Comparison of ENCODE assay signal across 8 mouse cellular contexts in genomic region chr11:97511661-97512369, GRCm38 (mm10). TPM values are rescaled to one million over a fixed set of nuclear protein-coding genes. Genes with fewer than 3 reads are reported as not detected.
A peak's percentile ranks its signal among the peaks of the same experiment; 100 is the strongest.
DNase-seq lines count a peak whose midpoint lies in the region; ATAC-seq lines count a peak whose summit lies in the region.

No protein-coding gene starts in this region.

- H3K4me2 ChIP-seq in midbrain, embryonic 14.5 days (ENCODE audit: low read length): no peak overlapping the region
- H3K4me2 ChIP-seq in midbrain, embryonic 16.5 days (ENCODE audit: low read length): no peak overlapping the region
- peak overlapping the region; percentile 55 for H3K4me2 ChIP-seq in liver, embryonic 16.5 days (ENCODE audit: low read depth, low read length)

- no peaks in the 10 kb centered on the region for H3K27me3 ChIP-seq in midbrain, embryonic 14.5 days (ENCODE audit: control insufficient read depth, insufficient read depth, low read length)
- no peaks in the 10 kb centered on the region for H3K27me3 ChIP-seq in midbrain, embryonic 16.5 days (ENCODE audit: control insufficient read depth, insufficient read depth, low read depth, low read length)
- H3K27me3 ChIP-seq in liver, embryonic 16.5 days (ENCODE audit: control insufficient read depth, insufficient read depth, low read depth, low read length): no peaks in the 10 kb centered on the region; the same call in 1 of the 2 replicates

- no peak overlapping the region for H3K27ac ChIP-seq in midbrain, embryonic 14.5 days (replicated peaks; ENCODE audit: low read depth, low read length)
- no peak overlapping the region for H3K27ac ChIP-seq in midbrain, embryonic 16.5 days (ENCODE audit: low read length)
- peak overlapping the region; percentile 46 for H3K27ac ChIP-seq in liver, embryonic 16.5 days (ENCODE audit: low read length)

- peaks cover 7% of the 10 kb centered on the region; the same call in 1 of the 2 replicates for H3K4me1 ChIP-seq in midbrain, embryonic 14.5 days (ENCODE audit: control insufficient read depth, insufficient read depth, low read length)
- peaks cover 9% of the 10 kb centered on the region for H3K4me1 ChIP-seq in midbrain, embryonic 16.5 days (ENCODE audit: control insufficient read depth, insufficient read depth, low read length)
- H3K4me1 ChIP-seq in liver, embryonic 16.5 days (ENCODE audit: control insufficient read depth, low read depth, low read length): peaks cover 4% of the 10 kb centered on the region; the same call in 1 of the 2 replicates

- H3K36me3 ChIP-seq in midbrain, embryonic 14.5 days (ENCODE audit: control insufficient read depth, insufficient read depth, low read length): peaks cover 30% of the 10 kb centered on the region
- peaks cover 26% of the 10 kb centered on the region for H3K36me3 ChIP-seq in midbrain, embryonic 16.5 days (ENCODE audit: control insufficient read depth, insufficient read depth, low read length)
- H3K36me3 ChIP-seq in liver, embryonic 16.5 days (ENCODE audit: control insufficient read depth, insufficient read depth): no peaks in the 10 kb centered on the region

- no peak overlapping the region for H3K4me3 ChIP-seq in midbrain, embryonic 14.5 days (replicated peaks; ENCODE audit: low read depth, low read length)
- no peak overlapping the region for H3K4me3 ChIP-seq in midbrain, embryonic 16.5 days (ENCODE audit: low read depth, low read length)
- peak overlapping the region; percentile 43 for H3K4me3 ChIP-seq in liver, embryonic 16.5 days (ENCODE audit: low read depth, low read length)

- intact Hi-C loops in gastrocnemius, postnatal 14 days (cut with DNase I; ENCODE audit: low total_unique reads): no loop called here

- DNase-seq in midbrain, embryonic 14.5 days: no peak
- DNase-seq in gastrocnemius, postnatal 14 days: peak; percentile 54
- DNase-seq in induced T-regulatory cell, adult 2 months (ENCODE audit: low read depth): peak; percentile 61
- DNase-seq in spleen, postnatal 4 days (ENCODE audit: low spot score in 2 of 2): peak; percentile 56 to 73
- DNase-seq in ovary, postnatal 36 days (ENCODE audit: low spot score): no peak
- no peak for DNase-seq in right cerebral cortex, postnatal 36 days (ENCODE audit: low spot score in 2 of 2)

- no peak overlapping the region for H3K9ac ChIP-seq in midbrain, embryonic 14.5 days (replicated peaks; ENCODE audit: low read length)
- H3K9ac ChIP-seq in midbrain, embryonic 16.5 days (ENCODE audit: low read depth, low read length): no peak overlapping the region
- H3K9ac ChIP-seq in liver, embryonic 16.5 days (ENCODE audit: low read depth, low read length): 0 out of 2 replicates have a peak overlapping the region, but pooled peaks have one; percentile 11

- ATAC-seq in midbrain, embryonic 14.5 days (ENCODE audit: low FRiP score, low TSS enrichment): 0 out of 2 replicates have a peak, but pooled peaks have one; percentile 24
- ATAC-seq in midbrain, embryonic 16.5 days: no peak
- peak; percentile 54; the same call in 1 of the 2 replicates for ATAC-seq in liver, embryonic 16.5 days (ENCODE audit: low read depth)

- 41% methylated on average over 13 of the region's 13 CpGs for WGBS in midbrain, embryonic 14.5 days
- 49% methylated on average over 13 of the region's 13 CpGs for WGBS in midbrain, embryonic 16.5 days
- 22% methylated on average over 13 of the region's 13 CpGs for WGBS in liver, embryonic 16.5 days (ENCODE audit: insufficient replicate concordance)

- no peaks in the 10 kb centered on the region for H3K9me3 ChIP-seq in midbrain, embryonic 14.5 days (ENCODE audit: control insufficient read depth, low read length)
- no peaks in the 10 kb centered on the region for H3K9me3 ChIP-seq in midbrain, embryonic 16.5 days (replicated peaks; ENCODE audit: control insufficient read depth, low read length, poor library complexity, severe bottlenecking)
- no peaks in the 10 kb centered on the region for H3K9me3 ChIP-seq in liver, embryonic 16.5 days (replicated peaks; ENCODE audit: control insufficient read depth, low read length)

RNA-seq across cellular contexts. Expression of gene 4933428G20Rik, which starts 11.7 kb away (rescaled TPM):
- 0.51 TPM in 1 of 2 replicates, not detected in the other for polyA plus RNA-seq in midbrain, embryonic 14.5 days (2014; fragmentation: Nextera tagmentation; extraction: Ambion mirVana)
- polyA plus RNA-seq in midbrain, embryonic 16.5 days (2015; fragmentation: Nextera tagmentation; extraction: Ambion mirVana): 1.2 and 1.3 TPM in 2 replicates
- not detected for total RNA-seq in gastrocnemius, postnatal 14 days (2021)
- polyA plus RNA-seq in liver, embryonic 16.5 days (2015; fragmentation: Nextera tagmentation; extraction: Ambion mirVana): 0.46 and 0.59 TPM in 2 replicates

Comparison
In these comparisons a context has a peak if more than half of its experiments do, and no peak if none do; other contexts are left out.
1. DNase-seq: peak in gastrocnemius, postnatal 14 days (single experiment), induced T-regulatory cell, adult 2 months (single experiment) and spleen, postnatal 4 days (2 of 2); none in midbrain, embryonic 14.5 days (single experiment), ovary, postnatal 36 days (single experiment) and right cerebral cortex, postnatal 36 days (0 of 2).